Mouse (Mus musculus): ENCODE results near the gene Syt5.

- TF ChIP-seq CTCF (IDR thresholded peaks at IDR 0.05) (peak; percentile 19), POLR2A (IDR thresholded peaks at IDR 0.05; ENCODE audit: insufficient read depth, low read depth, low read length) (no peak)
Measured at GRCm38 (mm10) chr7:4541344-4541743, 6.0 kb downstream of the Syt5 start.

Data from heart, adult 2 months (tissue).